Mouse (Mus musculus) T-cell, adult 2 months (primary cell): ENCODE data around the gene Fam161b.

ENCODE experiments used
- DNase-seq: peaks from one replicate; pipeline ENCODE4 v3.0.0; 2022; ENCODE audit warnings: low spot score

Gene Fam161b

DNA sequence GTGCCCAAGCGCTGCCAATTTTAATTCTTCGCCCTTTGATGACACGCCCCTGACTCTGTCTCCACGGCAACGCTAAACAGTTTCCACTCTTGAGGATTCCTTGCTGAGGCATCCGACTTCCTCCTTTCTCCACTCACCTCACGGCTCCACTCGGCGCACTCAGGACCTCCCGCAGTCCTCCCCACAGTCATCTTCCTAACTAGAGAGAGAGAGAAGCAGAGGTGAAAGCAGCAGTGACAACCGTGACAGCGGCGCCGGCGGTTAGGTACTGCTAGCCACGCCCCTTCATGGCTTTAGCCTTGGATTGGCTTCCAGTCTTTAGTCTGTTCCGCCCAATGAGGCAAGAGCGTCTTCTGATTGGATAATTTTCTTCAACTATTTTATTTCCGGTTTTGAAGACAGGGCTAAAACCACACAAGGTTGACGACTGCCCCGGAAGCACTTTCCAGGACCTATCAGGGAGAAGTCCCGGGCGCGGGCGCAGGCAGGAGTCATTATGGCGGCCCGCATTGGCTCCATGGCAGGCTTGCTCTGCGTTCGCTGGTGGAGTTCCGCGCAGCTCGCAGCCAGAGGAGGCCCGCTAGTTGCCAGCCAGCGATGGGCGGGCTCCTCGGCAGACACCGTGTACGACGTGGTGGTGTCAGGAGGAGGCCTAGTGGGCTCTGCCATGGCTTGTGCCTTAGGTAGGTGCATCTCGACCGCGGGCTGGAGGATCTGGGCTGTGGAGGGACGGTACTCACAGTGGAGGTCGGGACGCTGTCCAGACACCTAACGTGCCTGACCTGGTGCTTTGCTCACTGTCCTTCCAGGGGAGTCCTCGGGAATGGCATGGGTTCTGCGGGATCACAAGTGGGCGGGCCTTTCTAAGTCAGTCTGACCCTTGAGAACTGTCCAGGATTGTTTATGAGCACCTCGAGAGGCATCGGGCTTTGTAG is at the start of gene Fam161b, which contains the start of gene Coq6:
Fam161b (minus strand) TSS at position 279 of the 935 bp plus-strand sequence.
Coq6 (plus strand) TSS at position 103 of the 935 bp plus-strand sequence.
- peak; percentile 97 for DNase-seq

DNA sequence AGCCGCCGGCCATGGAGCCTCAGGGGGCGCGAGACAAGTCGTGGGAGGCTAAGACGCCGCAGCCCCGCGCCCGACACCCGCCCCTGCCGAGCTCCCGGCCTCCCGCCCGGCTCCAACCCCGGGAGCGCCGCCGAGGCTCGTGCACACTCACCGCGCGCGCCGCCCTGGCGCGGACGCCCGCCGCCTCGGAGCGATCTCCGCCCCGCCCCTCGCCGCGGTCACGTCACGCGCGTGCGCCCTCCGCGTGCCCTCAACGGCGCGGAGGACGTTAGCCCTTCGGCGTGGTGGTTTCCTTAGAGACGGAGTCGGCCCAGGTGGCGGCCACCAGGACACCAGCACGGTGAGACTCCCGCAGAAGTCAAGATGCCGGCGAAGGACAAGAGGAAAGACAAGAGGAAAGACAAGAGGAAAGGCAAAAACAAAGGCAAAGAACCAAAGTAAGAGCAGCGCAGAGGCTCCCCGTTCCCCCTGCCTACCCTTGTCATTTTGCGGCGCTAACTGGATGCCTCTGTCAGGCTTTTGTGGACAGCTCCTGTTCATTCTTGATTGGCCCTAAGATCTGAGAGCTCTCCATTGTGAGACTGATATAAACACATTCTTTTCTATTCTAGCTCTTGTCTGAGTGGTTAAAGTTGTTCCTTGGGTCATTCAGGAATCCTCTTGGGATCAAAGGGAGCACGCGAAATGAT is 47.3 kb upstream of the Fam161b start, which contains the start of the genes Entpd5 and Bbof1:
Entpd5 (minus strand) TSS at position 211 of the 689 bp plus-strand sequence.
Bbof1 (plus strand) TSS at position 253 of the 689 bp plus-strand sequence.
- peak; percentile 87 for DNase-seq

DNA sequence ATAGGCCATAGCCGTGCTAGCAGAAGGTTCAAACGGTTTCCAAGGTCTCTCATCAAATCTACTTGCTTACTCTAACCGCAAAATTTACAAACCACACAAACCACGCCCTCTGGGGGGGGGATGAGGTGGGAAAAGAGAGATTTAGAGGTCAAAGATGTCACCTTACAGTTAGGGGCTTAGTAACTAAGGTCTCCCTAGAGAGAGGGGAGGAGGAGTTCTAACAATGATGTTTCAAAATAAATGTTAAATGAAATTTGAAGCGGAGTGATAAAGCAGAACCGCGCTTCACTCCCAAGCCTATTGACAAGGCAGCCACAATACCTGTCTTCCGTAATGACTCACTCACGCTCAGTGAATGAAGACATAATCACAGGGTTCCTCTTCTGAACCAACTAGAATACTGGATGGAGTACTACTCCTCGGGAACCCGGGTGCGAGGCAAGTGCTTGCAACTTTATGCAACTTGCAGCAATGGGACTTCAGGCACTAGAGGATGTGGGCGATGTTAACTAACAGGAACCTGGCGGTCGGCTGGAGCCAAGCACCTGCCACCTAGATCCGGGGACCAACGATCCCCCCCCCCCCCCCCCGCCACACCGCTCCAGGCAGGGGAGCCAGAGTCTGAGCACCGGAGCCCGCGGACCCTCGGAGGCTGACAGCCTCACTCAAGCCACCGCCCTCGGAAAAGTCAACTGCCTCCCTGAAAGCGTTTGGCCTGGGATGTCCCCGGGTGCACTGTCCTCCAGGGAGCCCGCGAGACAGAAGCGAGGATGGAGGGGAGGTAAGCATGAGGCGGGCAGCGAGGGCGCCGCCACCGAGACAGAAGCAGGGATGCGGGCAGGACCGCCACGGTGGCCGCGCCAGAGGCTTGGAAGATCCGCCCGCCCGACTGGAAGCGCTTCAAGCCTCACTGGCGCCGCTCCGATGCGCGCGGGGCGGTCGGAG is 46.5 kb upstream of the Fam161b start:
- DNase-seq, result peak; percentile 77

DNA sequence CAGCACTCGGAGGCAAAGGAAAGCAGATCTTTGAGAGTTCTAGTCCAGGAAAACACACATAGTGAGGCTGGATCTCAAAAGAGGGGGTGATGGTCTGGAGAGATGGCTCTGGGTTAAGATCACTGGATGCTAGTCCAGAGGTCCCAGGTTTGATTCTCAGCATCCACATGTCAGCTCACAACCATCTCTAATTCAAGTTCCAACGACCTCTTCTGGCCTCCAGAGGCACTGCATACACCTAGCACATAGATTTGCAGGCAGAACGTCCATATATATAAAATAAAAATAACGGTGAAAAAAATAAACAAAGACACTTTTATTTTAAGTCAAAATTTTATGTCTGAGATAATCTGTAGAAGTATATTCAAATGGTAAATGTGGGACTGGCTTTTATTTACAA is 45.6 kb upstream of the Fam161b start:
- DNase-seq, result peak; percentile 3

DNA sequence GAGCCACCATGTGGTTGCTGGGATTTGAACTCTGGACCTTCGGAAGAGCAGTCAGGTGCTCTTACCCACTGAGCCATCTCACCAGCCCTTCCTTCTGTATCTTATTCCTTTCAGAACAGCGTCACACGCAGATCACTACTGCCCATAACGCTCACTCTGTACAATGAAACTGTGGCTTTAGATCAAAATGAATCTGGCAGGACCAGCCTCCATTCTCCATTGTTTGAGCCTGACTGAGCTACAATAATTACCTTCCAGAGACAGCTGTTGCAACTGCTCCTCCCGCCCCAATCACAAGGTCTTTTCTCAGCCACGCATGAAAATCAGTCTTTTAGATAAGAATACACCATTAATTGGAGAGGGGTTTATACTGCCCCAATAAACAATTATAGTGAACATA is 42.9 kb upstream of the Fam161b start:
- no peak for DNase-seq

DNA sequence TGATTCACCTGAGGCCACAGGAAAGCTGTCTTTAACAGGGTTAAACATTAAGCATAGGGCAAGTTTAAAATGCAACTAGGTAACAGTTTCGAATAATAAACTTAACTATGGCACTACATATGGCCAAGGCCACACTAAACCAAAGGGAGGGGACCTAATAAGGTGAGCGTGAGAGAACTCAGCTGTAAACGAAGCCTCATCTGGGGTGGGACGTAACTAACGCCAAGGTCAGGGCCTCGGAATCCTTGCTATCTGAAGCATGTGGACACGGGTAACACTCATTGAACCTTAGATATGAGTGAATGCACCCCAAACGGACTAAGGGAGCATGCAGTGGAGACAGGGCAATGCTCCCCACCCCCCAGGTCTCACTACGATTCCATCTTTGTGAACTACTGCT is 41.3 kb upstream of the Fam161b start:
- no peak for DNase-seq

DNA sequence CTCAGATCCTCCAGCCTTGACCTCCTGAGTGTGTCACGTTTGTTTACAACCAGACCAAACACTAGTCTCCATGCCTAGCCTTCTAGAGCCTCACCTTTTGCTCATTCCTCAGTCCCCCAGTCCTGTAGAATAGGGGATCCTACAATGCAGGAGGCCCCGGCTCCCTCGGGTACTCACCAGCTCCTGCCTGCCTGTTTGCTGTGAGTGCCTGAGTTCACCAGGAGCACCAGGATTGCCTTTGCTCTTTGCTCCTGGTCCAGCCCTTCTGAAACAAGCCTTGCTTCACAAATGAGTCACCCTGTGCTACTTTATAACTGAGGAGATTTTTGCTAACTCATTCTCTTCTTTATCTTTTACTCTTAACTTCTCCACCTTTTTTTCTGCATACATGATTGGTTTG is 39.0 kb upstream of the Fam161b start:
- no peak for DNase-seq

DNA sequence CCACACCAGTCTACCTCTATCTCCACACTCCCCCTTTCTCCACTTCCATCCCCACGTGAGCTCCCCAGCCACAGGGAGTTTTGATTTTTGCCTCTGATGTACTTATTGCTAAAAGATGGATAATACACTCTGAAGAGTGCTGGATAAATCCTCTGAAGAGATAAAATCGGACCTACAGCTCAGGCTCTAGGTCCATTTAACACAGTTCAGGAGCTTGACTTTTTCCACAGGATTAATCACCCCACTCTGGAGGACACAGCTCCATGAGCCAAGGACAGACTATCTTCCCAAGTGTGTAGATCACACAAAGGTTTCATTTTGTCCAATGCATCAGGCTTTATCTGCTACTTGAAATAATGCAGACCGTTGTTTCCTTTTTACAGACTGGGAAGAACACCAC is 38.4 kb upstream of the Fam161b start:
- DNase-seq, result no peak

DNA sequence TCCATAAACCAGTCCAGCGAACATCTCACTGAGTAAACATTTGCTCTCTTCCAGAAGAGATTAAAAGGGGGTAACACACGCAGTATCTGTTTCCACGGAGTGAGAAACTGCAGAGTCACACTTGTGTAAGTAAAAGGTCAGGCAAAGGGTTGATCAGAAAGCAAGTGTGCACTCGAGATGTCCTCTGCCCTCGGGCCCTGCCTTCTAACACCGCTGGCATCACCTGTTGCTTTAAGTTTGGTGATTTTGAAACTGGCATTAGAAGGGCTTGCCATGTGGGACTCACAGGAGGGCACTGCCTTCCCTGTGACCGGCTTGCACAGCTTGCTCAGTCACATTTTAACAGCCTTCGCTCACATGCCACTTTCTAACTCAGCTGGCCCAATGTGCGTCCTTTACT is 38.0 kb upstream of the Fam161b start:
- no peak for DNase-seq

DNA sequence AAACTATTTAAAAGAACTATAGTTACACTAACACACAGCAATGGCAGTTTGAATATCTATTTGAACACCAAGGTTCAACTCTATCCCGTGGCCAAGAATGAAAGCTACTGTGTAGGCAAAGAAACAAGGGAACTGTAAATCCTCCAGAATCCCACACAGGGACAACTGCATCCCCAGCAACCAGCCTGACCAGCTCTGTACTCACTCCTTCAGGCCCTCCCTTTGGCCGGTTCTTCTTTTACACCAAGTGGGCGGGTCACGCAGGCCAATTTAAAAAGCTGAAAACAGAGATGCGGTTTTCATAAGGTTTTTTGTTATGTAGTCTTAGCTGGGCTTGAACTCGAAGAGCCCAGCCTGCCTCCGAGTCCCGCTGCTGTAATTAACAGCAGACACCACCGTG is 37.5 kb upstream of the Fam161b start:
- DNase-seq, result no peak

DNA sequence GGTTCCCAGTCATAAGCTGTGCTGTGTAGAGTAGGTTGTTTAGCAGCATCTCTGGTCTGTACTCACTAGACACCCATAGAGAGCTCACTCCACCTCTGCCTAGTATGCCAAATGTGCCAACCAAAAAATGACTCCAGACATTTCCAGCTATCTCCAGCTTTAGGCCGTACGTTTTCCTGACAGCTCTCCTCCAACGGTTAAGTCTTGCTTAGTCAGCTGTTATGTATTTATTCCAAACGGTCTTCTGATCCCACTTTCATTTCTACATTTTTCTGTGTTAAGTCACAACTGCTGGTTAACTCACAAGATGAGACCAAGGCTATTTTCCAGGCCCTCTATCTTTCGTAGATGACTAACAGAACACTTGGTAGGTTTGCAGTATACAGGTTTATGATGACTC is 37.0 kb upstream of the Fam161b start:
- DNase-seq, result no peak

DNA sequence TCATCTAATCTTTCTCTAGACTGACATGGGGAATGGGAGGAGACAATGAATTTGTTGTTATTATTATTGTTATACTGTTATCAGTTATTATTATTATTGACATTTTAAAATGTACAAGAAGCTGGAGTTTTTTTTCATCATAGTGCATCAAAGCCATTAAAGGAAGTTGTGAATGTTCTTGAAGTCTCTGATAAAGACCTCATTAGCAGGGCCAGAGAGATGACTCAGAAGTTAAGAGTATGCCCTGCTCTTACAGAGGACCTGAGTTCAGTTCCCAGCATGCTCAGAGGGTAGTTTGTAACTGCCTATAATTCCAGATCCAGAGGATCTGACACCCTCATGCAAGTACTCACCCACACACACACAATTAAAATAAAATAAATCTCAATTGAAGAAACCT is 36.1 kb upstream of the Fam161b start:
- DNase-seq, result no peak

DNA sequence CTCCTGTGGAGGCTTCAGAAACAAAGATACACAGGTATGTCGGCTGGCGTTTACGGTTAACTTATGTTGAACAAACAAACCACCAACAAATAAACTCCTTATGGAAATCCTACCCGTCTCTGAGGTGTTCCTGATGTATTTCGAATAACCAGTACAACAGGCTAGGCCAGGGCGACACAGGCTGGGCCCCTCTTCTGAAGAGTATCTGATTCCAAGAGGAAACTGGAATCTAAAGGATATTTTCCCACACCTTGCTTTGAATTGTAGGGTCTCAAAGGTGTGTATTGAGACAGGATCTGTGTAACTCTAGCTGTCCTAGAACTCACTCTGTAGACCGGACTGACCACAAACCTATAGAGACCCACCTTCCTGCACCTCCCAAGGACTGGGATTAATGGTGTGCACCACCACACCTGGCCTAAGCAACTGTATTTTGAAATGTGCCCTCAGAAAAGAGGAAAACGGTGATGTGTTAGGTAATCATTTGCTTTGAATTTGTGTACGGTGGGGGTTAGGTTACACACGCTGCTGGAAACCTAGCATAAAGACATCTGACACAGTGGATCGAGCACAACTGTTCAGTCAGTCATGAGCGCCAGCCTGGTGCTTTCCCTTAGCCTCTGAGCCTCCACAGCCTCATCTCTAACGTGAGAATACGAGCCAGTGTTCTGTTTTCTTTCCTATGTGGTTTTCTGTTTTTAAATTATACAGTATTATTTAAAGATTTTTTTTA is 35.5 kb upstream of the Fam161b start:
- DNase-seq, result no peak

DNA sequence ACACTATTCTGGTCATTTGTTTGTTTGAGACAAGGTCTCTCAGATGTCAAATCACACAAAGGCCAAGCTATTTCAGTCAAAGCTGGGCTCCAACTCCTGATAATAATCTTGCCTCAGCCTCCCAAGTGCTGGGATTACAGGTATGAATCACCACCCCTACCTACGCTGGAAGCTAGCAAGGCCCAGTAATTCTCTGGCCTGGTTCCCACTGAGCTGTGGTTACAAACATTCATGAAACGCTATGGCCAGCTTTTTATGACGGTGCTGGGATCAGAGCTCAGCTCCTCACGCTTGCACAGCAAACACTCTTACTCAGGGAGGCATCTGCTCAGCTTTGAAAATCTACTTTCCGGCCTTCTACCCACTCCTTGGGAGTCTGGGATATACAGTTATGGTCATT is 32.2 kb upstream of the Fam161b start:
- no peak for DNase-seq

DNA sequence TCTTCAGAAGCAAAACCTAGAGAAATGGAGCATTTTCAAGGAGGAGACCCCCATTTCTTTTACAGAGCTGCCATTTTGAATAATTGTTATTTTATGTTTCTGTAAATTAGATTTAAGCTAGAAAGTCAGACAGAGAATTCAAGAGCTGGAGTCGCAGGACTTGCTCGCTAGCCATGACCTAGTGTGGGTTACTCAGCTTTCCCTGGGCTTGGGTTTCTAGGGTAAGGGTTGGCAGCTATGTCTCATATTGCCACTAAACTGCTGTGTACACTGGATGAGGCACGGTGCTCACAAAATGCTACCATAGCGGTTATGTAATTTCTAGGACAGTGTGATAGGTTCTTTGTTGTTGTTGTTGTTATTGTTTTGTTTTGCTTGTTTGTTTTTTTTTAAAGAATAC is 31.0 kb upstream of the Fam161b start:
- DNase-seq, result no peak

DNA sequence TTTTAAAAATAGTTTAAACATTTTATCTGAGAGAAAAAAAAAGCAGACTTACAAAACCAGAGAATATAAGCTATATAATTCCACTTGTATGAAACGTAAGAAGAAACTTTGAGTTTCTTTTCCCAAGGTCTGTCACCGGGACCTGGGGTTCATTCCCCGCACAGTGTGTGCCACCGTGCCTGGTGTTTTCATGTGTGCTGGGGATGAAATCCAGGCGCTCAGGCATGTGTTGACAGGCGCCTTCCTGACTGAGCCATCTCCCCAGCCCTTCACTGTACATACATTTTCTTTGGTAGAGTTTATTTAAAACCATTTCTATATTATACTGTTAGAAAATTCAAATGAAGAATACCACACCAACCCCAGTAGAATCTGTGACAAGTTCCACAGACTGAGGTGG is 28.7 kb upstream of the Fam161b start:
- no peak for DNase-seq

DNA sequence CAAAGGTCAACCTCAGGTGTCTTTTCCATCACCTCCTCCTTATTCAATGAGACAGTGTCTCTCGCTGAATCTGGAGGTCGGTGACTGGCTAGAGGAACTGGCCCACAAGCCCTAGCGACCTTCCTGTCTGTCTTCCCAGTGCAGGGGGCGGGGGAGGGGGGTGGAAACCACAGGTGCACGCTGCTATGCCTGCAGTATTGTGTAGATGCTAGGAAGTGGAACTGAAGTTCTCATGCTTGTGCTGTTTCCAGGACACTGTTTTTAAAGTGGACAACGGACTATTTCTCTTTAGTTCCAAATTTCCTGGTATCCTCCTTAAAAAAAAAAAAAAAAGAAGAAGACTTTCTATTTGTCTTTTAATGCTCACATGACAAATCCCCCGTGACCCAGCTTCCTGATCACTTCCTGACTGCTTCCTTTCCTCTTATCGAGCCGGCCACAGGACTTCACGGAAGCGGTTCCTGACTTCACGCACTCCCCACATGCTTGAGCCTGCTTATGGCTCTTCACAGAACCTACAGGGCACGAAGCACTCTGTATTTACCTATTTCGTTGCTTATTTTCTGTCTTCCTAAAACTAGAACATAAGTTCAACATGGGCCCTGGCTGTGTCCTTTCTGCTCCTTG is 27.3 kb upstream of the Fam161b start:
- DNase-seq, result peak; percentile 11

DNA sequence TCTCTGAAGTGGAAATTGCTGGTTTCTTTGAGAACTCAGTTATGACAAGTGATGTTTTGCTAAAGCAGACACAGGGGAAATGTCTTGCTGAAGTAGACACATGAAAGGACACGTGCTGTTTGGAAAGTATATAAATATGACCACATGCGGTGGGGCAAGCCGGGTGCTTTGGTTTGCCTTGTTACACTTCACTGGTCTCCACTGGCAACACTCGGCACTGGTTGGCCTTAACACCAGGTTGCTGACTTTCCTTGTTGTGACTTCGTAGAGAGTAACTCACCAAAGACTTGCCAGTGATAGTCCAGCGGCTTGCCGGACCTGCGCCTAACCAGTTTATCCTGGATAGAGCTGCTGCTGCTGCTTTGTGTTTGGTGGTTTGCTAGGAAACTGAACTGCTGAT is 26.5 kb upstream of the Fam161b start:
- DNase-seq, result no peak

DNA sequence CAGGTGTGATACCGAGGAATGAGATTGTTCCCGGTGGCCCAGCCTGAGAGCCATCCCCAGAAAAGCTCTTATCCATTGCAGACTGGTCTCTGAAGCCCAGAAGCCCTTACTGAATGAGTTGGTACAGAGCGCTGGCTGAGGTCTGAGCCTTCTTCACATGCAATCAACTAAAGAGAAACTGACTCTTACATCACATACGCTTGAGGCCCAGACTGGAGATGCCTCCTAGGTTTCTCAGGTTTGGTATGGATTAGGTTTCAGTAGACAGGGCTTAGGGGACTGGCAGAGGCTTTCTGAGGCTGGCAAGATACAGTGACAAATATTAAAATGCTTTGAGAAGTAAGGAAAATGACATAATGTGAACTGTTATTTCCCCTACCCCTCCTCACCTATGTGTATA is 23.8 kb upstream of the Fam161b start:
- no peak for DNase-seq

DNA sequence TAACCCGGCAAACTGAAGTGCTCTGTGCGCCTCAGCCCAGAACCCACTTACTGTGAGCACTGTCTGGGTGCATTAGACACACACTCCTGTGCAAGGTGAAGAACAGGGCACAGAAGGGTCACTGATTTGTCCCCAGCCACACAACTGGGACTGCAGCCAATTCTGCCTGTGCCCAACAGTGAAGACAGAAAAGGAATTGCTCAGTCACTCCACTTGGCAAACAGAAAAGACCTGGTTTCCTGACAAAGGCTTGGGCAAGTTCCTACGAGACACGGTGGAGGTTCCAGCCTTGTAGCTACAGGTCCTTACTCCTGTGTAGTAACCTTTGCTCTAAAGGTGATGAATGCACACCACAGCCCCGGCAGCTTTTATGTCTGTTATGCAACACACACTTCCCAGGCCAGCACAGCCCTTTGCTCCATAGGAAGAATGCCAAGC is 23.0 kb upstream of the Fam161b start:
- DNase-seq, result no peak

DNA sequence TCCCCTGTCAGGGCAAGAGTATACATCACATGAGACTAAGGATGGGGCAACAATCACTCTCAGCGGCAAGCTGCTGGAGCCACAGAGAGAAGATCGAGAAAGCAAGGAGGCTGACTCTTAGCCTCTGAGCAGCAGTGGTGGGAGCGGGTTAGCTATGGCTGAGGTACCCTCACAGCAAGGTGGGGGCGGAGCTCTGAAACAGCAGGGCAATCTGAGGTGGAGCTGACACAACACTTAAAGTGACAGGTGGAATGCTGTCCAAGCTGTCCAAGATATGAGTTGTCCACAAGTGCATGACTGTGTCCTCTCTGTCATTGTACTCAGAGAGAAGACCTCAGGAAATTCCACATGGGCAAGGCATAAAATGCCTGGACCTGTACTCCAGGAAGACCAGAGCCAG is 20.7 kb upstream of the Fam161b start:
- no peak for DNase-seq
